Mouse (Mus musculus) CH12F3 (cell line): ENCODE data around the gene Sept9.

Experiments
- in situ Hi-C: fragments of 300-500 bp; cut with MboI; formaldehyde crosslinking; loops from 2 replicates; pipeline ENCODE4 v1.14.3; 2020; ENCODE audit warnings: low sequenced_read_pairs

Sept9 gene

DNA sequence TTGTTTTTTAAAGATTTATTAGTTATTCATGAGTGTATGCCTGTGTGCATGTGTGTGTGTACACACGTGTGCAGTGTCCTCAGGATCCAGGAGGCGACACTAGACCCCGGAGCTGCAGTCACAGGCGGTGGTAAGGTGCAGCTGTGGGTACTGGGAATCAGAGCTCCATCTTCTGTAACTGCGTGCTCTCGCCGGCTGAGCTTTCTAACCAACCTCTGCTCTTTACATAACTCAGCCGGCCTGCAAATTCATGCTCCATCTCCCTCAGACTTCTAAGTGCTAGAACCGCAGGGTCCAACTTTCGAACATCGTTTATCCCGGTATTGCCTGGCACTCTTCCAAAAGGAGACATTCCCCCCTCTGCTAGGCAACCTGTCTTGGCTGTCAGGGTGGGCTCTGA is 24.0 kb upstream of the Sept9 start:
- in situ Hi-C loops: loop anchor here (5.0 to 25.0 kb wide), 2 partner anchors 93 to 288 kb away; no protein-coding TSS in a partner anchor

DNA sequence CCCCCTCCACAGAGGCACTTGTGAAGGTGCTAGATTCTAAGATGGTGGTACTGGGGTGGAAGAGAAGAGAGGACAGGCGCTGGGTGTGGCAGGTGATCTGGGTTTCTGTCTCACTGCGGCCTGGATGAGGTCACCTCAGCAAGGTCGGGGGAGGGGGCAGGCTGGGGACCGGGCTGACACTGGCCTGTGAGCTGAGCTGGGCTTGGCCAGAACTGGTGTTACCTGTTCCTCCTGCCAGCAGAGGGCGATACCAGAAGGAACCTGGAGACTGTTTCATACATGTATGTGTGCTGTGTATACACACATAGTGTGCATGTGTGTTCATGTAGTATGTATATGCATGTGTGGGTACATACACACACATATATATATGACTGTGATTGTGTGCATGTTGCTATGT is 23.2 kb upstream of the Sept9 start:
- in situ Hi-C loops: loop anchor here (5.0 to 25.0 kb wide), 2 partner anchors 94 to 289 kb away; no protein-coding TSS in a partner anchor

DNA sequence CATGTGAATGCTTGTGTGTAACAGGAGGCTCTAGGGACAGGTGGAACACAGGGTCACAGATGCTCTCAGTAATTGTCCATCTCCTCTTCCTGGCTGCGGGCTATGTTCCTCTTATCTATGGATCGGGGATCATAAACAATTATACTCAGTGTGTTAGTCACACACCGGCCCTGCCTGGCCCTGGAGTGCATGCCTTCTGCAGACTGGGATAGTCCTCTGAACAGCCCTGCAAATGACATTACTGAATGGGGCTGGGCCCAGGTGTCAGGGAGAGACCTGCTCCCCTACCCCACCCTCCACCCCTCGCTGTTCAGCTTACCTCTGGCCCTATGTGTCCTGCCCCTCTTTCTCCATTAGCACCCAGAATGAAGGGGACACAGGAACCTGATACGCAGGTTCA is 22.6 kb upstream of the Sept9 start:
- in situ Hi-C loops: loop anchor here (5.0 to 25.0 kb wide), 2 partner anchors 95 to 290 kb away; no protein-coding TSS in a partner anchor

GRCm38 (mm10) chr11:117177303-117177979 is 22.0 kb upstream of the Sept9 start:
- in situ Hi-C loops: loop anchor here (5.0 to 25.0 kb wide), 2 partner anchors 95 to 290 kb away; no protein-coding TSS in a partner anchor

DNA sequence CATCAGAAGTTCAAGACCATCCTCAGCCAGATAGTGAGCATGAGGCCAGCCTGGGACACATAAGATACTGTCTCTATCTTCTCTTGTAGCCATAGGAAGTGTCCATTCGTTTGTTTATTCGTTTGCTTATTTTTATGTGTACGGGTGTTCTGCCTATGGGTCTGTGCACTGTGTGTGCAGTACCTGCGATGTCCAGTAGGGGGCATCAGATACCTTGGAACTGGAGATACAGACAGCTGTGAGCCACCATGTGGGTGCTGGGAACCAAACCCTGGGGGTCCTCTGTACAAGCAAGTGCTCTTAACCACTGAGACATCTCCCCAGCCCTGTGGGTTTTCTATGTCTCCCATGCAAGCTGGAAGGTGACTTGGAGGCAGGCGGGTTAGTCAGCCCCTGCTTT is 19.6 kb upstream of the Sept9 start:
- in situ Hi-C loops: loop anchor here (5.0 to 25.0 kb wide), 2 partner anchors 98 to 293 kb away; no protein-coding TSS in a partner anchor

DNA sequence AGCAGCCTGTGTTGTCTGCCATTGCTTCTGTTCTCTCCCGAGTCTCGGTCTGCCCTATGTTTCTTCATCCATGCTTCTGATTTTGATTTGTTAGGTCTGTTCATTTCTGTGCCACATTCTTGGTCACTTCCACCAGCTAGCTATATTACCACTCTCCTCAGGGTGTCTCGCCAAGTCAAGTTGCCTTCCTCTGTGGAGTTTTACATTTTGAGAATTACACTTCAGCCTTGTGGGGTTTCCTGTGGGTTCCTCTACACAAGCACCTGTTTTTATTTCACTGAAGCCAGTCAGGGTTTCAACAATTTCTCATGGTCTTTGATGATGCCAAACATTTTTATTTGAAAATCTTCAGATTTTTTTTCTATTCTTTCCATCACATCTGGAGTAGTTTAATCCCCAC is 16.7 kb upstream of the Sept9 start:
- in situ Hi-C loops: loop anchor here (25.0 kb wide), 1 partner anchor 296 kb away; no protein-coding TSS in a partner anchor

- in situ Hi-C loops: loop anchor here (25.0 kb wide), 1 partner anchor 296 kb away; no protein-coding TSS in a partner anchor
These were observed 16.2 kb upstream of the Sept9 start for GRCm38 (mm10) chr11:117183299-117183698.

GRCm38 (mm10) chr11:117183841-117184240 is 15.6 kb upstream of the Sept9 start:
- in situ Hi-C loops: loop anchor here (25.0 kb wide), 1 partner anchor 297 kb away; no protein-coding TSS in a partner anchor

DNA sequence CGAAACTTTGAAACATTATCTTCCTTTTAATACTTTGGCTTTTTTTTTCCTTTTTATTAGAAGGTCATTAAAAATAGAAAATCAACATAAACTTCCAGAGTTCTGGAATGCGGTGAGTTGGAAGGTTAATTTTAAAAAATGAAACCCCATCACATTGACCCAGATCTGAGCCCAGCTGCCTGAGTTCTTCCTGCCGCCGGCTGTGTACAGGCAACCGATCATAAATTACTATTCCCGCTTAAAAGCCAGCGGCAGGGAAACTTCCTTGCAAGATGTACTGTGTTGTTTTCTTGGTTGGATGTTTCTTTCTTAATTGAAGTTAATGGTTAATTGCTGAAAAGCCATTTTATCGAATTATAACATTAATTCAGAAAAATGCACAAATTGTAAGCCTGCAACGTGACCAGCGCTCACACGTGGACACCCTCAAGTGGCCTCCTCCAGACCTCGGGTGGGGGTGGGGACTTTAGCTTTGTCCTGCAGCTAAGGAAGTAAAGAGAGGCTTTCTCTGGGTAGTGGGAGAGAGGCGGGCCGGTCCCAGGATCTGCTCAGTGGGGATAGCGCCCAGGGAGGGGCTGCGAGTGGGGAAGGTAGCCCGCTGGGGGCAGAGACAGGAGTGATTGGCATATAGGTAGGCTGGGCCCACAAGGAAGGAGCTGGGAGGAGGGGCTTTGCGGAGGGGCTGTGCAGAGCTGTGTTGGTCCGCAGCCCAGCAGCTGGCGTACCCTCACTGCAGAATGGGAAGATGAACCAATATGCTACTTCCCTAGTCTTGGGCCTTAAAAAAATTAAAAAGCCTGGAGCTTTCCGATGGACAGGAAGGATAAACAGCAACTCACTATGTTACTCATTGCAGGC is 14.2 kb upstream of the Sept9 start:
- in situ Hi-C loops: loop anchor here (25.0 kb wide), 1 partner anchor 298 kb away; no protein-coding TSS in a partner anchor

GRCm38 (mm10) chr11:117191524-117191923 is 7.9 kb upstream of the Sept9 start:
- in situ Hi-C loops: loop anchor here (25.0 kb wide), 1 partner anchor 304 kb away; no protein-coding TSS in a partner anchor

- in situ Hi-C loops: loop anchor here (25.0 kb wide), 1 partner anchor 307 kb away; no protein-coding TSS in a partner anchor
These were observed 5.0 kb upstream of the Sept9 start for GRCm38 (mm10) chr11:117194475-117194937.

GRCm38 (mm10) chr11:117195616-117196015 is 3.8 kb upstream of the Sept9 start:
- in situ Hi-C loops: loop anchor here (25.0 kb wide), 1 partner anchor 308 kb away; no protein-coding TSS in a partner anchor

- in situ Hi-C loops: loop anchor here (25.0 kb wide), 1 partner anchor 309 kb away; no protein-coding TSS in a partner anchor
These were observed 2.8 kb upstream of the Sept9 start for GRCm38 (mm10) chr11:117196681-117197080.

- in situ Hi-C loops: loop anchor here (25.0 kb wide), 1 partner anchor 311 kb away; no protein-coding TSS in a partner anchor
These were observed 1.3 kb upstream of the Sept9 start for GRCm38 (mm10) chr11:117198122-117198521.

GRCm38 (mm10) chr11:117201846-117202245 is 2.4 kb downstream of the Sept9 start:
- in situ Hi-C loops: no loop called here

DNA sequence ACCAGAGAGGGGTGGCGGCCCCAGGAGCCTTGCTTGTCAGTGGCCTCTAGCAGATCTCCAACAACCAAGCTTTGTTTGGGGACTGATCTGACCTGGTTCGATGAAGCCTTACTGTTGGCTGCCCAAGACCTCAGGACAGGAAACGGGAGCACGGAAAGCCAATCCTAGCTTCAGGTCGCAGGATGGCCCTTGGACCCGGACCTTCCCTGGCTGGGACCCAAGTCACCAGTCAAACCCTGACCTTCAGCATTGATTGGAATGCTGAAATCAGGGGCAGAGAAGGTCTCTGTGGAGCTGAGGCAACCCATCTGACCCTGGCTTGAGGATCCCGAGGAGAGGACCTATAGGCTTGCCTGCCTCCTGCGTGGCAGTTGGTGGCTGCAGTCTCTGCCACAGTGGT is 5.1 kb downstream of the Sept9 start:
- in situ Hi-C loops: no loop called here

GRCm38 (mm10) chr11:117205042-117205441 is 5.6 kb downstream of the Sept9 start:
- in situ Hi-C loops: no loop called here

DNA sequence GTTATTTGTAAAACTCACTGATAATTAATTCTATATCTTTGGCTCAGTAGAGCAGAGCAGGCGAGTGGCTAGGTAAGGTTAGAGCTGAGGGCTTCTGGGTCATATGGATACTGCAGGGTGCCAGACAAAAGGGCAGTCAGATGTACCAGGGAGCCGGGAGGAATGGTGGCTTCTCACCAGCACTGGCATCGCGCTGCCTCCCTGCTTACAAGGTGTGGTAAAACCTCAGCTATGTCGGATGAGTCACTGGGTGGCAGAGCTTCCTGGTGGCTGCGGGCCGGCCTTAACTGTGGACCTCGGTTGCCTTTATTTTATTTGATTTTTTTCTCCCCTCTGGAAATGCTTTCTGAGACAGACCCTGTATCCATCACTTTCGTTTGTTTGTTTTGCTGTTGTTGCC is 6.0 kb downstream of the Sept9 start:
- in situ Hi-C loops: no loop called here

- in situ Hi-C loops: no loop called here
These were observed 8.0 kb downstream of the Sept9 start for GRCm38 (mm10) chr11:117207436-117207835.

DNA sequence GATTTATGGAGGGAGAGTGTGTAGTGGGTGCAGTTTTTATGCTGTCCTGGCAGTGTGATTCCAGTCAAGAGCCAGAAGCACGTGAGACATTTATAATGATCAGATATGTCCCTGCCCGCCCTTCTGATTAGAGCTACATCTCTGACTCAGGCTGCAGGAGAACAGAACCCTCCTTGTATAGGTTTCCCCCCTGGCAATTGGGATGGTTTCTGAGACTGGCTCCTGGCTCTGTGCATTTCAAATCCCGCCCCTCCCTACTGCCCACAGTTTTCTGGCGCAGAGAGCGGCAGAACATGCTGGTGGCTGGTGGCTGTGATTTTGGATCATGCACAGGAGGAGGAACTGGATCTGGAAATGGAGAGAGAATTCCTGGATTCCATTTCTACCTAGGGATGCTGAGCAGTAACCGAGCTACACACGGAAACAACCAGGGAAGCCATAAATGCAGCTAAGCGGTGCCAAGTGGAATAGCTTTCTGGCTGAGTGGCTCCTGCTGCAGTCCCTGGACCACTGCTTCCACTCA is 8.8 kb downstream of the Sept9 start:
- in situ Hi-C loops: no loop called here

- in situ Hi-C loops: no loop called here
These were observed 17.3 kb downstream of the Sept9 start for GRCm38 (mm10) chr11:117216713-117217112.
